Mouse (Mus musculus) MN1 (cell line): ENCODE results near the gene Gosr2.

Source experiments
- DNase-seq: peaks from one replicate; pipeline ENCODE4 v3.0.0-alpha.2; 2016; ENCODE audit warnings: low spot score

Gosr2 gene

DNA sequence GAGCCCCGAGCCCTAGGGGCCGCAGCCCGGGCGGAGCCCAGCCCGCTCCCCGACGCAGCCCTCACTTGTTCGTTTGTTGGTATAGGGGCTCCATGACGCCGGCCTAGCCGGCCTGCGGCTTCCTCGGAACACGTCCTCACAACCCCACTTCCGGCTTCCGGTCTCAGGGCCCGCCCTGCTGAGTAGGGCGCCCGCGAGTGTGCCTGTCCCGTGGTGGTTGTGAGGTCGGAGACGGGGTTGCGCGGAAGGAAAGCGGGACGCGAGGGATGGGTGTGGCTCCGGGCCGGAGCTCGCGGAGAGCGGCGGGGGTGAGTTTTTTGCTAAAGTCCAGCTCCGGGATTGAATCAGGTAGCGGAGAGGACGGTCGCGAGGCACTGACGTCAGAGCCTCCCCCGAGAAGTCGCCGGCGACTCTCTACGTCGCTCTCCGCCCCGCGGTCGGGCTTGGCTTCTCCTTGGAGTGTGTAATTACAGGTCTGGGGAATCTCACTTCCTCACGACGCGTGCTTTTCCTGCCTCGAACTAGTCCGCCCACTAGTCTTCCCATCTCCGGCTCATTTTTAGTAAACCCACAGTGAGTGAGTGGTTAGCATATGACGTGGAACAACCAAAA is at the start of gene Gosr2:
Gene Gosr2, minus strand, starts transcription at position 334 of the 612 bp plus-strand sequence.
- DNase-seq = peak; percentile 94

GRCm38 (mm10) chr11:103735046-103735781 is 37.5 kb upstream of the Gosr2 start:
- no peak for DNase-seq

DNA sequence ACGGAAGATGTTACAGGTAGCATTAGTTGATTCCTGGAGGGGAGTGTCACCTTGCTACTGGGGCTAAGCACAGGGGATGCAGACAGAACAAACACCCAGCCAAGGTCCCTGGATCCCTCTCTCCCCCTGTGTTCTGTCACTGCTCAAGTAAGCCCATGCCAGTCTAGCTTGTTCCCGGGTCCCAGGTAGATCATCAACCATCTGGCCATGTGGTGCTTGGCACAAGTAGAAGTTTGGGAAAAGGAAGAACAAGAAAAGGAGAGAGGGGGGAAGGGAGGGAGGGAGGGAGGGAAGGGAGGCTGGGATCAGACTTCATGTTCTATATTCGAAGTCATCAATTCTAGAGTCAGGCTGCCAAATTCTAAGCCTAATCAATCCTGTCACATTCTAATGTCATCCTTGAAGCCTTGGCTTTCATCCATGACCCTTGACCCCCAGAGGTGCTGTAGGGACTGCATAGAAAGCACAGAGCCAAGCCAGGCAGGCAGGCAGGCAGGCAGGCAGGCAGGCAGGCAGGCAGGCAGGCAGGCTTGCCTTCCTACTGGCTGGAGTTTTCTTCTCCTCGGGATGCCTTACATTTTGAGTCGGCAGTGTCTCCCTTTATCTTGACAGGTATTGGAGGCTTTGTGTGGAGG is 36.8 kb upstream of the Gosr2 start:
- DNase-seq = no peak

DNA sequence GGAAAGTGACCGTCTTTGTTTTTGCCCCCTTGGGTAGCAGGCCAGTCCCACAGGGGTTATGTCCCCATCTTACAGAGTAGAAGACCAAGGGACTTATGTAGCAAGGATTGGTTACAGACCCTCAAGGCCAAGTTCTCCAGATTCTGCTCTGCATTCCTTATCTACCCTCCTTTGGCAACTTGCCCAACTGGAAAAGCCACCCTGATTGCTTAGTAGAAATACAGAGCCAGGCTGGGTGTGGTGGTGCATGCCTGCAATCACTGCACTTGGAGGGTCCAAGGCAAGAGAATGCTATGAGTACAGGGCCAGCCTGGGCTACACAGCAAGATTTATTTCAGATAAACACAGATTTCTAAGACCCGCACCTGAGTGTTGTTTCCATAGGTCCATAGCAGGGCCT is 36.3 kb upstream of the Gosr2 start:
- peak; percentile 19 for DNase-seq

- DNase-seq = no peak
Measured at GRCm38 (mm10) chr11:103733069-103733468, 35.4 kb upstream of the Gosr2 start.

GRCm38 (mm10) chr11:103732306-103732705 is 34.6 kb upstream of the Gosr2 start:
- no peak for DNase-seq

DNA sequence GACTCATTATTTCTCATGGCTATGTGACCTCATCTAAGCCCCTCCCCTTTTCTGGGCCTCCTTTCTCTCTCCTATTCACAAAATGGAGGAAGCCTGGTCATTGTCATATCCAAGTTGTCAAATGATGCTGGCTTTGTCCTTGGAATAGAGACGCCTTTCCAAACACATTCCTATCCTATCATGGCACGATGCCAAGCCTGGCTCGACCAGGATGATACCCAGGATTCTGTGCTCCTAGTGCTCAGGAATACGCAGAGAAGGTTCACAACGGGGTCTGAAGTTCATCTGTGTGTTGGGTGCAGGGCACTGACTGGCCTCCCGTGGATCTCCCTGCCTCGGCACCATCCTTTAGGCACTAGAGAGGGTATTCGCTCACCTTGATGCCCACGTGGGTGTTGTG is 33.9 kb upstream of the Gosr2 start:
- peak; percentile 28 for DNase-seq

- DNase-seq = no peak
Measured at GRCm38 (mm10) chr11:103729282-103729985, 31.7 kb upstream of the Gosr2 start.

GRCm38 (mm10) chr11:103724331-103724771 is 26.7 kb upstream of the Gosr2 start:
- no peak for DNase-seq

GRCm38 (mm10) chr11:103722040-103722481 is 24.4 kb upstream of the Gosr2 start:
- peak; percentile 54 for DNase-seq

- DNase-seq = peak; percentile 79
Measured at GRCm38 (mm10) chr11:103721468-103722039, 23.9 kb upstream of the Gosr2 start.

GRCm38 (mm10) chr11:103719436-103719835 is 21.7 kb upstream of the Gosr2 start:
- DNase-seq = no peak

DNA sequence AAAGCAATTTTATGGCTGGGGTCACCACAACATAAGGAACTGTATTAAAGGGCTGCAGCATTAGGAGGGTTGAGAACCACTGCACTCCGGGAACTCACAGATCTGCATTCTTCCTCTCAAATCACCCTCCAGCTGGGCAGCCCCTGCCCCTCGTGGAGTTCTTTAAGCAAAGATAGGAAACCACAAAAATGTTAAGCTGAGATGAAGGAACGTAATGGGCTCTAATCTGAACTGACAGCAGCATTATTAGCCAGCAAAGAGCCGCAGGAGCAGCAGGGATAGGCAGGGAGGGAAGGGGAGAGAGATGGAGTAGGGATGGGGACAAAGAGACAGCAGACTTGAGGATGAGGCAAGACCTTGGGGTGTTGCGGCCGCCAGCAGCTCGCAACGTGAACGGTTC is 19.3 kb upstream of the Gosr2 start:
- DNase-seq = no peak

DNA sequence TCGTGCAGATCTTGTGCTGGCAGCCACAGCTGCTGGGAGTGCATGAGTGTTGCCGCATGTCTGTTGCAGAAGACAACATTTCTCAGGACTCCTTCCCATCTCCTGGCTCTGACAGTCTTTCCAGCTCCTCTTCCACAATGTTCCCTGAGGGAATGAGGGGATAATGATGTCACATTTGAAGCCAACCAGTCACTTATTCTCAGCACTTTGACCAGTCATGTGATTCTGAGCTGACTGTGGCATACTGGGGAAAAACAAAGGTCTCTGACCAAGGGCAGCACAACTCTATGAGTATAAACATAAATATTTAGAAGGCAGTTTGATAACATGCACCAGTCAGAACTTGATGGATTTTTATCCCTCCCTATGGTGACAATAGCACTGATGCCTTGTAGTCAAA is 16.4 kb upstream of the Gosr2 start:
- no peak for DNase-seq

- no peak for DNase-seq
Measured at GRCm38 (mm10) chr11:103711851-103712587, 14.3 kb upstream of the Gosr2 start.

DNA sequence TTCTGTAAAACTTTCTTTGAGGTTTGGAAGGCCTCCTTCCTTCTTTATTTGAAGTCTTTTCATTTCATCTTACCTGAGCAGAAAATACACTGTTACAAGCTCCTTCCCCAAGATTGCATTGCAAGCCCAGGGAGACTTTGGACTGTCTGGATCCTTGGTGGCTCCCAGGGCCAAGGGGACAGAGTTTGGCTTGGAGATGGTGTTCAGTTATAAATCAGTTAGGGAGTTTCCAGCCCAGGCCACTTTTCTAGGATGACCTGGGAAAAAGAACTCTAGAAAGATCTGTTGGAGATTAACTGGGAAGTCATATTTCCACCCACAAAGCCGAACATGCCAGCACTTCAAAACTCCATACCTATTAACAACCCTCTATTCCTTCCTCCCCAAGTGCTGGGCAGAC is 12.3 kb upstream of the Gosr2 start:
- DNase-seq = no peak

DNA sequence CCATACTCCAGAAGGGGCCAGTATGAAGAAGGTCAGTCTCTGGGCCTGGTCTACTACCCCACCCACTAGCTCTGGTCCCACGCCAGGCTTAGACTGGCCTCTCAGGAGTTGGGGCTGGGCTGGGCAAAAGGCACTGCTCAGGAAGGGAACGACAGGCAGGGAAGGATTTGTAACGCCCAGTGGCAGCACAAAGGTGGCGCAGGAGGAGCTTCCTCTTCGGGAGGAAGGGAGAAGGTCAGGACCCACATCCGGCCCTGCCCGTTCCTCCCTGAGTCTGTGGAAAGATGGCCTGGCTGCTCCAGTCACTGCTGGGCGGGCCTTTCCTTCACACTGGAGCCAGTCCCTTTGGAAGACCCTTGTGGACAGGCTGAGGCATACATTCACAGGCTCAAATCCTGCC is 9.3 kb upstream of the Gosr2 start:
- no peak for DNase-seq

- peak; percentile 25 for DNase-seq
Measured at GRCm38 (mm10) chr11:103698226-103698625, 528 bp upstream of the Gosr2 start.

GRCm38 (mm10) chr11:103696851-103697564 is 690 bp downstream of the Gosr2 start:
- DNase-seq = peak; percentile 81

GRCm38 (mm10) chr11:103693241-103693640 is 4.5 kb downstream of the Gosr2 start:
- DNase-seq = no peak

- DNase-seq = no peak
Measured at GRCm38 (mm10) chr11:103691036-103691435, 6.7 kb downstream of the Gosr2 start.
